Mouse (Mus musculus) forebrain, embryonic 11.5 days (tissue): ENCODE results near the gene Rbm41. TPM values are rescaled to one million over a fixed set of nuclear protein-coding genes. Genes with fewer than 3 reads are reported as not detected.

Source experiments
- polyA plus RNA-seq: library from polyadenylated mRNA; unstranded; fragments of >200 nt; fragmentation: Nextera tagmentation; extraction: Ambion mirVana; gene quantifications from 2 replicates; pipeline ENCODE4 v1.2.1, GENCODE M21; 2014

Gene Rbm41
- polyA plus RNA-seq, 1 experiment from 2014 or later = 10.0 TPM

Other genes with a start within 250 kb of the Rbm41 start
- gene Ripply1, start 216.2 kb downstream of the Rbm41 start, polyA plus RNA-seq = not detected in 2 replicates
- gene Cldn2, start 197.8 kb downstream of the Rbm41 start, polyA plus RNA-seq = 0.05 TPM in 1 of 2 replicates, not detected in the other
- 8.0 and 8.4 TPM in 2 replicates for gene Morc4, start 126.9 kb downstream of the Rbm41 start, polyA plus RNA-seq
- 1.2 and 1.5 TPM in 2 replicates for gene Nup62cl, start 64.1 kb upstream of the Rbm41 start, polyA plus RNA-seq
- not detected in 2 replicates for gene Pih1h3b, start 64.3 kb upstream of the Rbm41 start, polyA plus RNA-seq